Mouse (Mus musculus) fibroblast of lung, adult 2 months (primary cell): ENCODE measurements around the gene Slc25a53.
"Not testable (repeated sequence)": the region's sequence is repeated elsewhere in the genome, so short reads cannot be mapped to it uniquely, and the experiment has no call there.

Source experiments
- DNase-seq: peaks from one replicate; pipeline ENCODE4 v3.0.0-alpha.2; 2011; ENCODE audit warnings: low read depth

Gene Slc25a53

DNA sequence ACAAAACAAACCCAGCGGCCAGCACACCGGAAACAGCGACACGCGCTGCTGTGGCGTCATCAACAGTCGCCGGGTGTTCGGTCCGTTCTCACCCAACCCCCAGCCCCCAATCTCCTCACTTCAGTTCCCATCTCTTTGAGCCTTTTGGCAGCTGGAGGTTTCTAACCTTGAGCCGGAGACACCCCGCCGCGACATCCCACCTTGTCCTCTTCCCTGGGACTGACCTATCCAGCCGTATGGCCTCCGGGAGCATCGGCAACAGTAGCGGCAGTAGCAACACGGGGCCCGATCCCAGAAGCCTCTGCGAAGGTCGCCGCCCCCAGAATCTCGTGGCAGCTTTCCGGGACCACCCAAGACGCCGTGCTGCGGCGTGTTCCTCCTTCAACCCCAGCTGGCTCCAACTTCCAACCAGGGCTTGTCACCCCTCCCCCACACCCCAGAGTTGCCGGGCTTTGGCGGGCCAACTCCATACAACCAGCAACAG is at the start of gene Slc25a53:
Gene Slc25a53 (minus strand): TSS at position 303 of the 484 bp plus-strand sequence.
- DNase-seq: peak; percentile 52

DNA sequence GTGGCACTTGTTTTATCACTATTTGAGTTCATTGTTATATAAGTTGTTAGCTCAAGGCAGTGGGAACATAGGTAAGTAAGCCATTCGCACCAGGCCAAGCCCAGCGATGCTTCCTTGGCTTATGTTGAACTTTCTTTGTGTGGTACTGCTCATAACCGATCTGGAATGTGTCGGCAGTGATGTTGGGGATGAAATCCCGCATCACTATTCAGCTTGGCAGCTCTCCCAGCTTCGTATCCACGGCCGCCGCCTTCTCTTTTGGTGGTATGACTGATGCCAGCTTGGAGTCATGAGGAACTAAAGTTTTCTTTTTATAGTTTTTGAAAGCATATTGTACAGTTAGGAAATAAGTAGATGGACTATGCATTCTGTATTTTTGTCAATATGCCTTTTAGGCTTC is 25.1 kb upstream of the Slc25a53 start:
- no peak for DNase-seq

DNA sequence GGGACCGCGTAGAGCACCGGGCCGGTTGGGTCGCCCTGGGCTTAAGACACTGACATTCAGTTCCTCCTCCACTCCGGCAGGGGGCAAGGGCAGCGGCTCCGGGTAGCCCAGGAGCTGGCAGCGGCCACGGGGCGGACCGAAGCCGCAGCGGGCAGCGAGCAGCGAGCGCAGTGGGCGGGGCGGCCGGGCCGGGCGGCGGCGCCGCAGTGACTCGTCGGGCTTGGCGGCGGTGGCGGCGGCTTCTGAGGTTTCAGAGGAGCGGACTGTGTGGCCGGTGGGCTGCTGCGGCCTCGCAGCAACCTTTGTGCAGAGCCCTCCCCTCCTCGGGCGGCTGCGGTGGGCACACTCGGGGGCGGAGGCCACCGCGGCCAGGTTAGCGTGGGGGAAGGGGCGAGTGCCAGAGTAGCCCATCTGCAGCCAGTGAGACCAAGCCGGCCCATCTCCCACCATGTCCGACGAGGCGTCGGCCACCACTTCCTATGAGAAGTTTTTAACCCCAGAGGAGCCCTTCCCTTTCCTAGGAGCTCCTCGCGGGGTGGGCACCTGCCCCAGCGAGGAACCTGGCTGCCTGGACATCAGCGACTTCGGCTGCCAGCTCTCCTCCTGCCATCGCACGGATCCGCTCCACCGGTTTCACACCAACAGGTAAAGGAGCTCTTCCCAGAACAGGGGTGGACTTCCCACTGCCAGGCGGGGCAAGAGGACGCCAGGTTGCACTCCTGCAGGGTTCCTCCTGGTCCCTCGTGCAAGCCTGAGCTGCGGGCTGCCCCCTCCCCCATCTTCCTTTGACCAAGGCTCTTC is 11.5 kb upstream of the Slc25a53 start, which contains the start of gene Fam199x:
Gene Fam199x (plus strand): TSS at position 170 of the 801 bp plus-strand sequence.
- peak; percentile 31 for DNase-seq

DNA sequence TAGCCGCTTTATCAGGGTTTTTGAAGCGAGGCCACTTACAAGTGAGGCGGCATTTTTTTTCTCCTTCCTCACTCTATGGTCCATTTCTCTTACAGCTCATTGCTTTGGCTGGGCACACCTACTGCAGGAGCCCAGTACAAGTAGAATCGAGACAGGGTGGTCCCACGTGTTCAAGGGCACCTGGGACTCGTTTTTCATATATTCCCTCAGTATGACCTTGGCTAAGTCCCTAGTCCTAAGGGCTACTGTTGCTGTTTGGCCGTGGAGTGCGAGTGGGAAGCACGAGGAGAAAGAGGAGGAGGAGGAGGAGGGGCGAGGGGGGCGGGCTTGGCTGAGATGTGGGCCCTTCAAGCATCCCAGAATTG is 10.9 kb upstream of the Slc25a53 start:
- DNase-seq: no peak

DNA sequence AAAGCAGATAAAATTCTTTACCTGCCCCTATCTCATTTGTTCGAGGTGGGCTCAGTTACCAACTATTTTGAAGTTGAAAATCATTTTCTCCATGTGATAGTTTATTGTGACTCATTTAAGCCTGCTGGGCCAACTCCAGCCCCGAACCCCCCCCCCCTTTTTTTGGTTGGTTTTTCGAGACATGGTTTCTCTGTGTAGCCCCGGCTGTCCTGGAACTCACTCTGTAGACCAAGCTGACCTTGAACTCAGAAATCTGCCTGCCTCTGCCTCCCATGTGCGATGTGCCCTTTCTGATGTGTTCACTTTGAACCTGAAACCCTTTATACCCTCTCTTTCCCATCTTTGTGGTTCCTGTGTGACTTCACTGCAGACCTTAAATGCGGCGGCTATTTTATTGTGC is 400 bp upstream of the Slc25a53 start:
- no peak for DNase-seq

DNA sequence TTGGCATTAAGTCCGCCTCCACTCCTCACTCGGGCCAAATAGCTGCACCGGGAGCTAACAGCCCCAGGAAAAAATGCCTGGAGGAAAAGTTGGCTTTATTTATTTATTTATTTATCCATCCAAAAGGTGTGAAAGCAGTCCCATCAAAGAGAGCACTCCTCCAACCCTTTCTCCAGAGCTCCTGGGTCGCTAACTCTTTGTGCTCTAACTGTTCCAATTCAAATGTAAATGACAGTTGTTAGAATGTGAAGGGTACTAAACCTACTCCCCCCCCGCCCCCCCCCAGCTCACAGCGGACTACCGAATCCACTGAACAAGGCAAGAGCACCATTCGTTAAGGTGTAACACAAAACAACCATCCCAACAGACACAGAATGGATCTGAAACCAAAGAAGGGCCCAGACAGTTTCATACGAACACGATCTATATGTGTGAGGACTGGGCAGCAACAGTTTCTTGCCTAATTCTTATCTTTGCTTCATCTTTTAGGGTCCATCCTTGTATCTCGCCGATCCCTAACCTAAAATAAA is 567 bp downstream of the Slc25a53 start:
- no peak for DNase-seq

DNA sequence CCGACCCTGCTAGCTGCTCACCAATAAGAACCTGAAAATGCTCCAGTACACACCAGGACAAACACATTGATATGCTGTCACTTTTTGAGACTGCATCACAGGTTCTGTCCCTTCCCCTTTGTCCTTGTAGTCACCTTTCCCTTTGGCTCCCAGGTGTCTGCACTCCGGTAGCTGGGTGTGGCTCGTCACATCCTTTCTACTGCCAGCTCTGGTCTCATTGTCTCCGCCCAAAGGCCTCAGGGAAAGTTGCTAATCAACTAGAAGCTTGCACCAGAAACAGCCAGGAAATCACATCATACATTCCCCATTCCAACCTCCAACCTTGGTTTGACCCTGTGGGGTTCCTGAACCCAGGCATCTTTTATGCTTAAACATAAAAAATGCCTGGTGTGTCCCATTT is 3.8 kb downstream of the Slc25a53 start:
- DNase-seq: no peak

DNA sequence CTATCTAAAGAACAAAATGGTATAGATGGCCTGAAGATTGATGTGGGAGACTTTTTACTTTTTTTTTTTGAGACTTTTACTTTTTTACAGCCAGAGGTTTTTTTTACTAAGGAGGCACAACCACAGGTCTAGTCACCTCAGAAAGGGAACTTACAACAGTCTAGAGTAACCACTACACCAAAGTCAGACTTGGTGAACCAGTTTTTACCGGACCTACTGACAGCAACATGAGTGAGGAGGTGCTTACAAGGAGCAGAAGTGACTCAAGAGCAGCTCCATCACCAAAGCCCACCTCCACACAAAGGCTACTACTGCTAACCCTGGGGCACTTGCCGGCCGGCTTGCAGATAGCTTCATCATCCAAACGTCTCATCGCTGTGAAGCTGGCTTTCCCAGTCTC is 6.4 kb downstream of the Slc25a53 start:
- DNase-seq: no peak

DNA sequence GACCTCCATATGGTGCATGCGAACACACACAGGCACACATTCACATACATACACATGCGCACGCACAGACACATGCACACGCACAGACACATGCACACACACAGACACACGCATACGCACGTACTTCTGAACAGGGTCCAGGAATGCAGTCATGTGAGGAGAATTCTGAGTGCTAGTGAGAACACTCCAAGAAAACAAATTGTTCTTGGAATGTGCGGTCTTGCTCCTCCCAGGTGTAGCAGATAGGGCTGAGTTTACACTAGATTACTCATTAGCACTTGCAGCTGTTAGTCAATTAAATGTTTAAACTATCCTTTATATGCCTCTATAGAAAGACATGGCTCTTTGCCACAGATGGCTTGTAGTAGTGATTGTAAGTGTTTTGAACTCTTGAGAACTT is 7.2 kb downstream of the Slc25a53 start:
- DNase-seq: no peak

DNA sequence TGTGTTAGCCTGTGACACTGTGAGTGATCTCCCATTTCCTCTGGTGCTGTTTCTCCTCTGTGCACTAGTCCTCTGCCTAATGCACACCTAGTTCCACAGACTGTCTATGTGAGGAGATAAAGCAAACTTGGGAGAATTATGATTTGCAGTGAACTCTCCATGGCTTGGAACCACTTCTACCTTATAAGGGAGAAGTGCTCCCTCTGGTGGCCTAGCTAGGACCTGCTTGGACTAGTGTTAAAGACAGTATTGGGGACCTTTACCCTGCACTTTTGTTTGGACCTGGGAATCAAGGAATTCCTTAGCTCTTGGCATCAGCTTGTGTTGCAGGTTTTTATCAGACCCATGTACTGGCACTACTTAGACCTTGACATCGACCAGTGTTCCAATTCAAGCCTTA is 18.8 kb downstream of the Slc25a53 start:
- DNase-seq: no peak

DNA sequence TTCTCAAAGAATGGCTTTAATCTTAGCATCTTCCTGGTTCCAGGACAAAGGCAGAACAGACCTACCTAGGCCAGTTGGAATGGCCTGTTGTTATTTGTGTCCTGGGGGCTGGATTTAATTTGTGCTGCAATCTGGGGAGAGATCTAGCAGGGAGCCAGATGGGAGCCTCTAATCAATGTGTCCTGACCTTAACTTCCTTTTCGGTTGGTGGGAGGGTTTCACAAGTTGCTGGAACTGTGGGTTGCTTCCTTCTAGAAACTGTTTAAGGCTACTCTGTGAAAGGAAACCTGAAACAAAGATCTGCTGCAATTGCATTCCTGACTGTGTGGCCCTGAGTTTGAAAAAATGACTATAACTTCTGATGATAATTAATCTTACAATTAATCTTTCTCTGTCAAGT is 20.4 kb downstream of the Slc25a53 start:
- DNase-seq: no peak

DNA sequence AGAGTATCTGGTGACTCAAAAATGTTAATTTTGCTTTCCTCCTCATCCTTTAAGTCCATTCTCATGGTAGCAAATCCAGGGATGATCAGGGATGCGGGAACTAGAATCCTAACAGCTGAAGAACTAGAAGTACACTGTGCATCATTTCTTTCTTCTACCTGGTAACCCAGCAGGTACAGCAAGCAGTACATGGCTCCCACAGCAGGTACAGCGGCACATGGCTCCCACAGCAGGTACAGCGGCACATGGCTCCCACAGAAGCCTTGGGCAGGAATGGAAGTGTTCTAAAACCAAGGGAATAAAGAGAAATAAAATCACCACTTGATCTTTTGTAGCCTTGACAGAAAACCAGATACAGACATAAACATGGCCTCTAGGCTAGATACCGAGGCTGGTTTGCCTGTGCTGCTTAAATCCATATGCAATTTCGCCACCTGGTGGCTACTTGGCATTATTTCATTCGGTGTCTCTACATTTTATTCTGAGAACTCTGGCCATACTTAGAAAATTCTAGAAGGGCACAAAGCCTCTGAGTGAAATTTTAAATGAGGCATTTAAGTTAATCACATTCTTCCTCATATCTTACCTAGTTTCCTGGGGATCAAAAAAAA is 22.9 kb downstream of the Slc25a53 start:
- DNase-seq: no peak

DNA sequence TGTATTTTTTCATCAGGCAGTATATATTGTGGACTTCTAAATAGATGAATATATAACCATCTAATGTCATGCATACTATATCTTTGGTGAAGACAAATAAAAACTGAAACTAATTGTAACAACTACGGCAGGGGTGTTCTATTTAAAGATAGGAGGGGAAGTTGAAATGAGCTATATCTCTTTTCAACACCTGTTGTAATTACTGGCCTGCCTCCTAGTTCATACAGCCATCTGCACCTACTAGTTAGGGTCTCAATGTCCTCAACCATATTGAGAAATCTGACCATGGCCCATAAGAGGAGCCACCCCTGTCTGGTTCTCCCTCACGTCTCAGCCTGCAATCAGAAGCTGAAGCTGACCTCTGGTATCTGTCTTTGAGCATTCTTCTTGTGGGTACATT is 41.8 kb downstream of the Slc25a53 start:
- no peak for DNase-seq

DNA sequence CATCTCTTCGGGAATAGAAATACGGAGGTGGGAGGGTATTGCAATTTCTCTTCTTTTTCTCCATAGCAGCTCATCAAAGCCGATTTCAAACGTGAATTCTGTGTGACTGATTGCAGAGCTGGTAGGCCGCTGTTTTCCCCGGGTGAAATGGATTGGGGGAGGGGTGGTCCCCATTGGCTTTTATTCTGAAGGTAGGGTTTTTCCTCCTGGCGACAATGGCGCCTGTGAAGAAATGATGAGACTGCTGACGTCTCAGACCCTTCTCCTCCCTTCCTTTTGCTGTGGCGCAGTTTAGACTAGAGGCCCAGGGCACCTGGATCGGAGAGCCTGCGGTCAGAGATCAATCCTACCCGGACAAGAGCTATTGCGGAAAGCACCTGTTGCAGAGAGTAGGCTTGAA is 44.5 kb downstream of the Slc25a53 start:
- no peak for DNase-seq

DNA sequence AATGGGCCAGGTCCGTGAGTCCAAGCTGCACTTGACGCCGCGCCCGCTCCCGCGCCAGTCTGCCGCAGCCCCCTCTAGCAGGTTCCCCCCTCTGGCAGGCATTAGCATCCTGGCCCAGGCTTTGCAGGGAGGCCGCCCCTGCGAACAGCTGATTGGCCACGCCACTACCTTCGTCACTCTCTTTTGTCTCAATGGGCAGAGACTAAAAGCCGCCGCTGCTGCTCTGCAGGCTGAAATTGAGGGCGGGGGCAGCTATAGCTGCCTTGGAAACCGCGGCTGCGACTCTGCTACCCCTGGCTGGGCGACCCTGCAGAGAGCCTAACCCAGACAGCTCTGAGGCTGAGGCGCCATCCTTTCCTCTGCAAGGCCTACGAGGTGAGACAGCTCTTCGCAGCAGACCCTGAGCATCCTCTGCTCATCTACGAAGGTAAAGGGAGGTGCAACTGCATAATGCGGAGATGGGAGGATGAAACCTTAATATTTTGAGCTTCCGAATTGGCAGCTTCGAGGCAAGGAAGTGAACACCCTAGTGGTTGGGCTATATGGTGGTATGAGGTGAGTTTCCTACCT is 45.0 kb downstream of the Slc25a53 start, which contains the start of gene Zcchc18:
Gene Zcchc18 (plus strand): TSS at position 178 of the 570 bp plus-strand sequence.
- DNase-seq: no peak

DNA sequence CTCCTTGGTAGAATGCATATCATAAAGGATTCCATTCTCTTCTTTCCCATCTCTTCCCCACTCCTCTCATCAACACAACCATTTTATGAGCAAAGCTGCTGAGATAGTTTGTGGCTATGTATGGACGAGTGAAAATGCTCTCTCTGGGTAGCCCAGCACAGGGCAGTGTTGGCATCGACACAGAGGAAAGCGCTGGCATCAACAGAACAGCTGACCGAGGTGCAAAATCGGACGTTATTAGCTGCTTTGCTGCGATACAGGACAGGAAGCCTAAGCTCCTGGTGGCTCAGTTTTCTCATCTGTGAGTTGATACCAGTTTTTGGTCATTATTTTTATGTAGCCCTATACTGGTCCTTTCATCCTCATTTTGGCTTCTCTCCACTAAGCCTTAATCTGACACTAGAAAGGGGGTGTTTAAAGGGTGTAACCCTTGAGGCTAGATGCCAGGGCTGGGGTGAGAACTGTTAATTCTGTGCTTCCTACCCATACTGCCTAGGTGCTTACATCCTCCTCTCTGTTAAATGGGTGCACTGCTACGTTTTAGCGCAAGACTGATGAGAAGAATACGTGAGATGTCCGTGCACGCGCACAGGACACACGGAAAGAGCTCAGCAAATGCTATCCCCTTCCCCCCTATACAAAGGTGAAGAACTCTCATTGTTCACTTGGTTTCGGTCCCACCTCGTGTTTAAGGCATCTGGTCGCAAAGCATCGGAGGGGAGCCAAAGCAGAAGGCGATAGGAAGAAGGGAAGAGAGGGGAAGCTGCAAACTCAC is 45.7 kb downstream of the Slc25a53 start:
- no peak for DNase-seq

DNA sequence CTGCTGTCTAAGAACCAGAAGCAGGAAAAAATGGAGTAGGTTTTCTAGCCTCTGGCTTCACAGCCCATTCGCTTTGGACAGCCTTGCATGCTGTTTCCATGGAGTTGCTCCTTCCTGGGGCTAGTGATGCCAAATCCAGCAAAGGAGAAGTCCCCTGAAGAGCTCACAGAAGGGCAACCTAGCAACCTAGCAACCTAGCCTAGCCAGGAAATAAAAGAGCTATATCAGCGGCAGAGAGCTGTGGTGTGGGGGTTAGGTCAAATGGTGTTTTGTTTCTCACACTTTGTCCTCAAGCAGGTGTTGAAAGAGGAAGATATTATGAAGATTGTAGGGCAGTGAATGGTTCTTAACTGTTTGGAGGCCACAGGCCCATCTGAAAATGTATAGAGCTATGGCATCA is 46.8 kb downstream of the Slc25a53 start:
- no peak for DNase-seq

DNA sequence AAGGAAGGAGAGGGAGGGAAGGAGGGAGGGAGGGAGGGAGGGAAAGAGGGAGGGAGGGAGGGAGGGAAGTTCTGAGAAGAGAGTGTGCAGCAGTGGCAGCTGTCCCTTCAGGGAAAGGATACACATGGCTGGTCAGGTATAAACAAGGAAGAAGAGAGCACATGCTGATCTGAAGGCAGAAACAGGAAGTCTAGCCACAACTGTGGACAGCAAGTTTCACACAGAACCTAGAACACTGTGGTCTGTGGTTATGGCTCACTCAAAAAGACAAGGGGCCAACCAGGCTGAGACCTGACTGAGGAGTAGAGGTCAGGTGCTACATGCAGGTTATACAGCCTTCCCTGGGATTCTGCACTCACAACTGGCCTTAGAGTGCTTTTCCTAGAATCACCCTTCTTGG is 52.1 kb downstream of the Slc25a53 start:
- no peak for DNase-seq

DNA sequence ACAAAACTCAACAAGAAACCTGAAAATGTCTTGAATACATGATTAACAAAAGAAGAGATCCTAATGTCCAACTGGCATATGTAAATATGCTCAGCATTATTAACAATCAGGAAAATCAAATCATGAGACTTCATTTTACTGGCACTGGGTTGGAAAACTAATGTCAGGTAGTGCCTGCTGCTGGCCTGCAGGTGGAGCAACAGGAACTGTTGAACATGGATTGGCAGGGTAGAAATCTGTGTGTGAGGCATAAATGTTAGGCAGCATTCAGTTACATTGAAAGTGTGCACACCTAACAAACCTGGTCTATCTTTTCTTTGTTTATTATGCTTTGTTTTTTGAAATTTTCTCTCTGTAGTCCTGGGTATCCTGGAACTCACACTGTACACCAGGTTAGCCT is 59.5 kb downstream of the Slc25a53 start:
- DNase-seq: no peak

DNA sequence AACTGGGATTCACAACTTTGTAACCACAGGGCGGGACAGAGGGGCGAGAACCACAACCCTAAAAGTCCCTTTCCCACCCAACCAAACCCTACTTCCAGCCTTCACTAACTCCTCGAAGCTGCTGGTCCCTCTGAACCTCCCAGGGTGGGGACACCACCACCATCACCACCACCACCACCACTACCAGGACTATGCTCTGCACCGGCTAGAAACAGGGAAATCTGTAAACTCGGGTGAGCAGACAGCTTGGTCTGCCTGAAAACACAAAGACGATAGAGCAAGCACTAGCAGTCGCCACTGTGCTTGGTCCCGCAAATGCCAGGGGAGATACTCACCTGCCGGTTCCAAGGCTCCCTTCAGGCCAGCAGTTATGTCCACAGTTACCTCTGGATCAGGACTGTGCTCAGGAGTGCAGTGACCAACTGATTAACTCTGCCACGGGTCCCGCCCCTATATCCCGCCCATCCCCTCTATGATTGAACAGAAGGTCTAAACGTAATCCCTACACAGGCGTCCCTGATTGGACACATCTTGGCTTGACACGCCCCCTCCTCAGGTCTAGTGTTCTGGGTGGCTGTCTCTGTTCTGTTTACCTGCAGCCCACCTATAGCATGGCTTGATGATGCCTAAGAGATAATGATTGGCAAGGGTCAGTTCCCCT is 61.5 kb downstream of the Slc25a53 start, which contains the start of the genes Tmsb15l and Tmsb15b1:
Gene Tmsb15l (minus strand): TSS at position 446 of the 661 bp plus-strand sequence.
Gene Tmsb15b1 (minus strand): TSS at position 451 of the 661 bp plus-strand sequence.
- peak; percentile 22 for DNase-seq

DNA sequence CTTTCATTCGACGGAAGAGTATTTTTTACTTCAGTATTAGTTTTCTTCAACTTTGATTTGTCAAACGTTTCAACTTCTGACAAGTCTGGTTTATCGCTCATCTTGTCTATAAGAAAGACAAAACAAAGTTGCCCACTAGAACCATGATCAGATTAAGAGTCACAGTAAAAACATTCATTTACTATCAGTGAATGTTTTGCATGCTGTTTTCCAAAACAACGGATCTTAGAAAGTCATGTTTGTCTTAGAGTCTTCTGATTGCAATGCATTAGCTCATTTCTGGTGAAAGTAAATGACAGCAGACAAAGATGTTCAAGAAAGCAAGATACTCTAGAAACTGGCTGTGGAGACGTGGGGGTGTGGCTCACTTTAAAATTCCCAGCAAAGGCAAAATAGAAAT is 62.7 kb downstream of the Slc25a53 start, which contains the start of gene Tmsb15b2:
Gene Tmsb15b2 (minus strand): TSS at position 101 of the 400 bp plus-strand sequence.
- not testable (repeated sequence) for DNase-seq
